Mouse (Mus musculus) frontal cortex, adult 2 months (tissue): ENCODE data around the gene Gm36028. TPM values are rescaled to one million over a fixed set of nuclear protein-coding genes. Genes with fewer than 3 reads are reported as not detected.

Experiments used
- DNase-seq, 2 experiments: peaks; one replicate each; pipeline ENCODE4 v3.0.0; 2022; ENCODE audit warnings: low spot score in 1 of 2; ENCODE audit errors: extremely low spot score in 1 of 2
- polyA plus RNA-seq: library from polyadenylated mRNA; depleted of rRNA; stranded (reverse); fragments of >200 nt; gene quantifications from 2 replicates; pipeline ENCODE4 v1.2.3, GENCODE M21; 2012

Gm36028 gene
- polyA plus RNA-seq, 1 experiment: 0.36 TPM

DNA sequence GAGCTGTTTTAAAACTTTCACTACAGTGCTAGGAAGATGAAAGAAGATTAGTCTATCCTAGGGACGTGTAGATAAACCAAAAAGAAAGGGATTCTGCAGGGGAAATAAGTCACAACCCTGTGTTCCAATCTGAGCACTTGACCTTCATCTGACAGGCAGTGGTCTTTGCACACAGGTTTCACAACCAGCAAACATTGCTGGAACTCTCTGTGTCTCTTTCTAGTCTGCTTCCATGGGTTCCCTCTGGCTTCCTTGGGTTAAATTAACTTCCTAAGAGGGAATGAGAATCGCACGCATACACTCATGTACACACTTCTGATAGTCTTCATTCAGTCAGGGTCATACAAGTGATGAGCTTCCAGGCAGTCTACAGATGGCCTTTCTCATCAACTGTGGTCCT, 2.9 kb upstream of the Gm36028 start:
- no peak for DNase-seq

DNA sequence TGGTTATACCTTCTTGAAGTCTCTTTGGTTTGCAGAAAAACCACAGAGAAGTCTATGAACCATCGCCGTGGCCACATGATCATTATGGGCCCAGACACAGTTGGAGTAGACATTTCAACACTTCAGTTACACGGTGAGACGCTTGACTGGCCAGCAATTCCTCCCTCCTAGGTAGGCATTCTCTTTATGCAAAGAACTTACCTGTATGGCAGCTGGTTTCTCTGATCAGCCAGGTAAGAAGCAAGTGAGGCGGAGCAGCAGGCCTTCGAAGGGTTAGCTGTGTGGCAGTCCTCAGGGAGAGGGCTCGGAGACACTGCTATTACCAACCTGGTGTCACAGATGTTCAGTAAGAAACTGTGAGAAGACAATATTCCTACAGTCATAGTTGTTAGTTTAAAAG, 733 bp downstream of the Gm36028 start:
- no peak for DNase-seq

DNA sequence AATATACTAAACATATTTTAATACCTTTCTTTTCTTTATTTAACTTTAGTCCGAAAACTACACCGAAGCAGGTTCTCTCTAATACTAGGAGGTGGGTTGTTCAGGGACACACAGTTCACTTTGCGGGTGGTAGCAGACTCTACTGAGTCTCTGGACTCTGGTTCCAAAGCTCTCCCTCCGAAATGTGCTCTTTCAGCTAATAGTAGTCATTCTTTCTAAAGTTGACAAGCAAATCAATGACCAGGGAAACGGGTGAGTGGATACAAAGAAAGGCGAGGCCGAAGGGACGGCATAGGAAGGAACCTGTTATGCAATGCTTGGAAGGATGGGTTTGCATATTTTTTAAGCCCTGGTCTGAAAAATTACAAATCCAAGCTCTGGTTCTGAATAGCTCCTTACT, 3.5 kb downstream of the Gm36028 start:
- DNase-seq: no peak

DNA sequence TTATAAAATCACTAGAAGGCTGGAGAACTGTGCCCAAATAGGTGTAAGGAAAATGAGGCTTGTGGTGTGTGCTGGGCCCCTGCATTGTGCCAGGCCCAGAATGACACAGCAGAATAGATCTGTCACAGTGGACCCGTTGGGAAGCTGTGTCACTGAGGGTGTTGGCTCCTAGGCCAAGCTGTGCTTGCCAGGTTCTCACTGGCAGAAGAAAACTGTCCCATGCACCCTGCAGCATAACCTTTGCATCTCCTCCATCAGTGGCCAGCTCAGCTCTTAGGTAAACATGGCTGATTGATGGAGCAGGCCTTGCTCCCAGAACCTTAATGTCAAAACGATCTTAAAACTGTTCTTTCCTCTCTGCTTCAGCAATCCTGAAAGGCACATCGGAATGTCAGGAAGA, 4.6 kb downstream of the Gm36028 start:
- no peak for DNase-seq

DNA sequence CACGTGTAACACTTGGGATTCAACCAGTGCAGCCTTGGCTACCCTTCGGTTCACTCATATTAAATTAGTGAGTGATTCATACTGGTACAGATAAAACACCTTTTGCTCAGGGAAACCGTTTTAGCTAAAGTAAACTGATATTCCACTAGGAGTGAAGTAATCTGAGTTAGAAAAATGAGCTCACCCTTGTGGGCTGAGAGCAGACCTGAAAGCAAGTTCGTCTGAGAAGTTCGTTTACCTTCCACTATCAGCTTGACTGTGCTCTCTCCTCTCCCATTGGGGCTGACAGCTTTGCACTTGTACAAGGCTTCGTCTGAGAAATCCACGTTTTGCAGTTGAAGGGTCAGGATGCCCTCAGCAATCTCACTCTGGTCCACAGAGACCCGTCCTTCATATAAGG, 5.4 kb downstream of the Gm36028 start:
- DNase-seq: no peak

DNA sequence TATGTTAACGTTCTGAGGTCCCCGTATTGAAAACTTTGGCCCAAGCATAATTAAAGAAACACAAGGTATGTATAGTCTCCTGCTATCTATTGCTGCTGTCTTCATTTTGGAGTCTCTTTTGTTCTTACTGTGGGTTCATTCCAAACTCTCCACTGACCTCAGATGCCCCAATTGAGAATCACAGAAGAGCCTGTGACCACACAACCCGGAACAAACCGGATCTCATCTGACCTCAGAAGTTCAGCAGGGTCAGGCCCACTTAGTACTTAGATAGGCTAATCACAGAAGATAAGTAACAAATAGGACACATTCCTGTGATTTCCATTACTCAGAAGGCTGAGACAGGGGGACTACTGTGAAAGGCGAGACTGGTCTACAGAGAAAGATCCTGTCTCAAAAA, 6.4 kb downstream of the Gm36028 start:
- no peak for DNase-seq

DNA sequence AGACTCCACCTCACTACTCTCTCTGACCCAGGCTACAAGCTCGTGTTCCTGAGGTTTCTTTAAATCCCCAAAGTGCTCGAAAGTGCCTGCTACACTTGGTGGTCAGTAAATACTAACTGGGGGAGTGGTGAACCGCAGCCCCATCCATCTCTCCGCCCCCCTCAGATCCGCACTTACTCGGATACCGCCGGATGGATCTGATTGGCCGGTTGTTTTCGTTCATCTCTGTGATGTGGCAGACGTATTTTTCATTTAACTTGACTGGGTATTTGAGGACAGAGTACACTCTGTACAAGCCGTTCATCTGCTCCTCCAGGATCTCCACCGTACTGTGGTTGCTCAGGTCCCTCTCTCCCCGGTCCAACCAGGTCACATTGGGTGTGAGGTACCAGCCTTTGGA, 6.9 kb downstream of the Gm36028 start:
- DNase-seq: no peak

DNA sequence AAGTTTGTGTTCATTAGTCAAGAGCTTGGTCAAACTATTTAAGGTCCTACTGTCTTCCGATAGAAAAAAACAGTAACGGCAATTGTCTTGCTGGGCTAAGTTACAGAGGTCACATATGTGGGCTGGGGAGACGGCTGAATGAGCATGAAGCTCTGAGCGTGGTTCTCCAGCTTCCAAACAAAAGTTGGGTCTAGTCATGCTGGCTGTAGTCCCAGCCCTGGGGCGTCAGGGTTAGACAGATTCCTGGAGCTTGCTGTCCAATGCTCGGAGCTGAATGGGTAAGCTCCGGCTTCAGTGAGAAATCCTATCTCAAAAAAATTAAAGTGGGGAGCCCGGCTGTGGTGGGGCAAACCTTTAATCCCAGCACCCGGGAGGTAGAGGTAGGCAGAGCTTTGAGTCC, 7.7 kb downstream of the Gm36028 start:
- no peak for DNase-seq

DNA sequence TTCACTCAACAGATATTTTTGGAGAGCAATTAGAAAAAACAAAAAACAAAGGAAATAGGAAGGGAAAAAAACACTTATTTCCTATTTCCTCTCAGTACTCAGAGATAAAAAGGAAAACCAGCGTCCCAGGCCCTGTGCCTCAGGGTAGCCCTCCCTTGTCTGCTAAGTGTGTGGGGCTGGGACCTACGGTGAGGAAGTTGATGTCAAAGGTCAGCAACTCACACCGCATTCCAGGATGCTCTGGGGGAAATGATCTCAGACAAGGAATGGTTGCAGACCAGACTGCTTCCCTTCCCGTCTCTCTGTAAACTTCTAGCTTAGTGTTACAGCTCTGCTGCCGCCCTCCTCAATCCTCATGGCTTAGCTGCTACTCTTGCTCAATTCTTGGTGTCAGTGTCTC, 9.6 kb downstream of the Gm36028 start:
- no peak for DNase-seq

DNA sequence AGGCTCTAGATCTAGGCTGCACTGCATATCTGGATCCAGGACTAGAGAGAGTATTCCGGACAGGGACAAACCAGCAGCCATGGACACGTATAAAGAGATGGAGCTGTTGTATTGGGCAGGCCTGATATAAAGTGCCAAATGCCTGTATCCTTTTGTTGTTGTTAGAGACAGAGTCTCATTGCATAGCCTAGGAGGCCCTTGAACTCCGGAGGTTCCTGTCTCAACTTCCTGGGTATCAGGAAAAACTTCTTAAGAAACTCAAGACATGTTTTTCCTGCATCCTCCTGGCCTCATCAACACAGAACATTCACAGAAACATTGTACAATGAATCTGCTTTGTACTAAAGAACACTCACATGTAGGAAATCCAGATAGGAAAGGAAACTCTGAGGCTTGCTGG, 13.9 kb downstream of the Gm36028 start:
- no peak for DNase-seq

DNA sequence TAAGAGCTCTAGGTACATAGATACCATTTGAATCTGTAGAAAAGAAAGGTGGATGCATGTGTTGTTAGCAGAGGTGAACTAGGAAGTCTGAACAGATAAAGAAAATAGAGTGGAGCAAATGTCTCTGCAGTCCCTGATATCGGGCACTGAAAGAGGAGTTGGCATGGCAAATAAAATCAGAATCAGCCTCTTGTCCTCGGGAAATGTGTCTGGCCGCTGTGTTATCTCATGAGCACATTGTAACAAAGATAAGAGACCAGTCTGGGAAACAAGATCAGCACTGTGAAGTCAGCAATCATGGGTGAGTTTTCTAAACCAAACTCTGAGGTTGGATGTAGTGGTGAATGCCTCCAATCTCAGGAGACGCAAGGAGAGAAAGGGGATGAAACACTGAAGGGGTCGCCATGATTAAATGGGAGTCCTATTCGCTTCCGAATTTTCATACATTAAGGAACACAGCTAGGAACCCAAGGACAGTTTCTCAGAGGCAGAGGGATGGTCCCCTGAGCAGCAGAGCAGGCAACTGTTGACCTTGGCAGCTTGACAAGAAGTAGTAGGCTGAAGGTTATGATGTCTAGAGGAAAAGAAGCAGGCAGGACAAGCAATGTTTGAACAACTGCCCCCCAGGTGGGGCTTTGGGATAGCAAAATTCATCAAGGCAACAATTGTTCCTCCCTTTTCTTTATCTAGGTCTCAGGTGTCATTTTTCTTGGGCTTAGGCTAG, 15.6 kb downstream of the Gm36028 start:
- DNase-seq: no peak

DNA sequence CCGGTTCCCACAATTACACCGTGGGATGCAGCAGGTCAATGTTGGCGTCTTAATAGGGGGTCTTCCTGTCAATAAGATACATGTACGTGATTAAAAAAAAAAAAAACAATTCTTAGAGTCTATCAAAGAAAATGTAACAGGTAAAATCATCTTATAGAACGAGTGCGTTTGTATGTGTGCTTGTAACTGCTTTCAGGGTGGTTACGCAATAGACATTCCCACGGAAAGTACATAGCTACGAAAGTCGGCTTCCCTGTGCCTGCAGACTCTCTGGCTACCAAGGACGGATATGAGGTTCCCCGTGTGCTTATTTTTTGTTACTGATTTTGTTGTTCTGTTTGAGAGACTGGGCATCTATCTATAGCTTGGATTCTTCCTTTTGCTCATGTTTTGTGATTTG, 17.2 kb downstream of the Gm36028 start:
- DNase-seq: no peak

DNA sequence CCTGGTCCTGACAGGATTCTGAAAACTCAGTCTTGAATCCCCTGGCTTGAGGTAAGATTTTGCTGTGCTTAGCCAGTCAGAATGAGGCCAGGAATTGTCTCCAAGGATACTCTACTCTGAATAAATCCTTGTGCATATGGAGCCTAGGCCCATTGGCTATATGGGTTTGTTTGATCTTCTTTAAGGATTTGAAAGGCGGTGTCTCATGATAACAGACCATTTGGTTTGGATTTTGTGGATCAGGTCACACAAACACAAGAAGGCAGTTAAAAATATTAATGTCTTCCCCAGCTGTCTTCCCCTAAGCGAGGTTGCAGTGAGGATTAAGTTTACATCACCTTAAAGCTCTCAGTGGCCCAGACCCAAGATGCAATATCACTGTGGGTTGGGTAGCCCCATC, 18.5 kb downstream of the Gm36028 start:
- DNase-seq: no peak

DNA sequence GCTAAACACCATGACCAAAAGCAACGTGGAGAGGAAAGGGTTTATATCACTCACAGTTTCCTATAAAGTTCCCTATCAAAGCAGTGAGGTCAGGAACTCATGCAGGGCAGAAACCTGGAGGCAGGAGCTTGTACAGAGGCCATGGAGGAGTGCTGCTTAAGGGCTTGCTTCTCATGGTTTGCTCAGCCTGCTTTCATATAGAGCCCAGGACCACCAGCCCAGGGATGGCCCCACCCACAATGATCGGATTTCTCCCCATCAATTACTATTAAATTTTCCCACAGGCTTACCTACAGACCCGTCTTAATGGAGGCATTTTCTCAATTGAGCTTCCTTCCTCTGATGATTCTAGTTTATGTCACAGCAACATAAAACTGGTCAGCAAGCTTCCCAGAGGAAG, 23.4 kb downstream of the Gm36028 start:
- DNase-seq: no peak

DNA sequence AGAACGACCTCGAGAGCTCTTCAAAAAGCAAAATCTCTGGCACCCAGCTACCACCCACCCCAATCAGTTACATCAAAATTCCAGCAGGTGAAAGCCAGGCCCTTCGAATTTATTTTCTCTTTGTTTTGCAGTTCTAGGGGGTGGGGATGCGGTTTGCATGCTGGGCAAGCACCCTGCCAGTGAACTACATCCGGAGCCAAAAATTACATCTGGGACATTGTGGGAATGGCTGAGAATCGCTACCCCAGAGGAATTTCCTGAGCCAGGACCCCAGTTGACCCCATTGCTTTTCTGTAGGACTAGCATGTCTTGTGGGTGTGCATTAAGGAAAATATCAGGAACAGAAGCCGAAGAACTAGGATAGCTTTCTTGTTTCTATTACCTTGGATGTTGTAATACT, 29.9 kb downstream of the Gm36028 start:
- DNase-seq: no peak

DNA sequence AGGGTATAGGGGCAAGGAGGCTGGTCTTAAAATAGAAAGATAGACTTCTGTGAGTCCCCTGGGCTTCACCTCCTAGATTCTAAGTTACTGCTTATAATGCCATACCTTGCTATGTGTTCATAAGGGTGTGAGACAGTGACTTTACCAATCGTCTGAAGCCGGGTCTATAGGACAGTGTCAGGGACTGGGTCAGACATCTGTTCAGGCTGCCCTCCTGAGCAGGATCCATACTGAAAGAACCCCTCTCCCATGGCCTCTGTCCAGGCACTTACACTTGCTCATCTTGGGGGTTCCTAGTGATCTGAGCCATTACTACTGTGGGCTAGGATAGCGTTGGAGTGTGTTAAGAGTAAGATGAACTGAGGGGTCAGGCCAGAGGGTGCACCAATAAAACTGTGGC, 34.7 kb downstream of the Gm36028 start:
- DNase-seq: no peak

DNA sequence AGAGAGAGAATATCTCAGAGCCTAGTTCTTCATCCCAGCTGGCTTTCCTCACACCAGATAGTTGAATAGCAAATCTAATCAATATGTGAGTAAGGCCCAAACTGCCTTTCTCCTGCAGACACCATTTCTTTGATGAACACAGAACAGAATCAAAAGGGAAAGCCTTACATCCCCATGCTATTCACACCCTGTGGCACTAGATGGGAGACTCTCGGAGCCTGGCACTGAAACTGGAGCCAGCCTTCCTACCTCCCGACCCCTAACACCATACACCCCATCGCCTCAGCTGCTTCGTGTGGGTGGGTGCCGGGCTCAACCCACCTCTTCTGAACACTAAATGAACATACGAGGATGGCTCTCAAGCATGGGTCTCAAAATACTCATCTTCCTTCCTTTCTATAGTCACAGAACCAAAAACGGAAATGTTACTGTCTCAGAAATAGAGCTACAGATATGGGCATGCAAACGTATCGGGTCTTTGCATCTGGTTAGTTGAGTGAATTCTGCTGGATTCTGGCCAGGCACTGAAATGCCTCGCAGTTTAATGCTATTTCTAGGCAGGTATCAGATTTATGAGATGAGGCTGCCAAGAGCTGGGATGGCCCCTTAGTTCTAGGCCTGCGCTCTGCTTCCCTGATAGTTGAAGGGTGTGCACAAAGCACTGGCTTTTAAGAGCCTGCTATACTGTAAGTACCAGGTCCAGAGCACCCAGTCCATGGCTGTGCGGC, 36.0 kb downstream of the Gm36028 start:
- DNase-seq: peak in 1 of 2 experiments; percentile 54

DNA sequence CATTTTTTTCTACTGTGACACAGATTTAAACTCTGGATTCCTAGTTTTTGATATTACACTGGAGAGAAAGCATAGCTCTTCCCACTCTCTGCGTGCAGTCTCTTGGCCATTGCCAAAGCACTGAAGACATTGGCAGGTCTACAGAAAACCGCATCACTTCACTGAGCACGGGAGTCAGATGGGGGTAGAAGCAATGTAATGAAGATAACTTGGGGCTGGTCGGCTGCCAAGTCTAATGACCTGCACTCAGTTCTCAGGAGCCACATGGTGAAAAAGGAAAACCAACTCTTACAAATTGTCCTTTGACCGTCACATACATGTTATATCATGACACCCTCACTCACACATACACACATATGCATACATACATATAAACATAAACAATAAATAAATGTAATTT, 37.0 kb downstream of the Gm36028 start:
- peak in 1 of 2 experiments; percentile 32 for DNase-seq

DNA sequence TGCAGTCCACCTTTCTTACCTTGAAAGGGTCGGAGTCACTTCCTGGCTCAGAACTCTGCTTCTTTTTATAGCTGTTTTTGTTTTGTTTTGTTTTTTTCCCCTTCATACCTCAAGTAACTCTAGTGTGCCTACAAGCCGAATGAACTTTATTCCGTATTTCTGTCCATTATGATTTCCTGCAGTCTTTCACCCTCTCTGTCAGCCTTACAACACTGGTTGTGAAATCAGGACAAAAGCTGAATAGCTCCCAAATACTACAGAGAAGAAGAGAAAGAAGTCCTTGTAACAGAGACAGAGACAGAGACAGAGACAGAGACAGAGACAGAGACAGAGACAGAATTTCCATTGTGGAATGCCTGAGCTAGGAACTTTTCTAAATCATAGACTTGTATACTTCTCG, 43.0 kb downstream of the Gm36028 start:
- no peak for DNase-seq

DNA sequence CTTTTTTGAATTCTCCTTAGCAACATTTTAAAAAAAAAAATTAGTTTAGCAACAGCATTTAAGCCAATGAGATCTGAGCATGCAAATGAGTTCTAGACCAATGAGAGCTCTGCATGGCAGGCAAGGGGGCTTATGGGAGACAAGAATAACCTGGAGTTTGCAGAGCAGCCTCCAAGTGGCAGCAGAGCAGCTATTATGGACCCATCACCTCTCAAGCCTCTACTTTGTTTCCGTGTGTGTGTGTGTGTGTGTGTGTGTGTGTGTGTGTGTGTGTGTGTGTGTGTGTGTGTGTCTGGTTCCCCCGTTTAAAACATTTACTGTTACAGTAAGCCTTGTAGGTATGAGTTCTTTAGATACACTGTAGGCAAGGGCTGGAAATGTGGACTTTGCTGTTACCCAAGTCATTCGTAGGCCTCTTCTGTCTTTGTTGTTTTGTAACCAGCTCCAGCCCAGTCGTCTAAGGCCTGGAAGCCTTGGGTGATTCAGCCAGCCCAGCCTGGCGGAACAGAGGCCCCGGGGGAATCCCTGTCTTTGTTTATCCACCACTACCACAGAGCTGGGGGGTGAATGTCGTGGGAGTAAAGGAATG, 46.5 kb downstream of the Gm36028 start:
- DNase-seq: peak; percentile 76 to 82

DNA sequence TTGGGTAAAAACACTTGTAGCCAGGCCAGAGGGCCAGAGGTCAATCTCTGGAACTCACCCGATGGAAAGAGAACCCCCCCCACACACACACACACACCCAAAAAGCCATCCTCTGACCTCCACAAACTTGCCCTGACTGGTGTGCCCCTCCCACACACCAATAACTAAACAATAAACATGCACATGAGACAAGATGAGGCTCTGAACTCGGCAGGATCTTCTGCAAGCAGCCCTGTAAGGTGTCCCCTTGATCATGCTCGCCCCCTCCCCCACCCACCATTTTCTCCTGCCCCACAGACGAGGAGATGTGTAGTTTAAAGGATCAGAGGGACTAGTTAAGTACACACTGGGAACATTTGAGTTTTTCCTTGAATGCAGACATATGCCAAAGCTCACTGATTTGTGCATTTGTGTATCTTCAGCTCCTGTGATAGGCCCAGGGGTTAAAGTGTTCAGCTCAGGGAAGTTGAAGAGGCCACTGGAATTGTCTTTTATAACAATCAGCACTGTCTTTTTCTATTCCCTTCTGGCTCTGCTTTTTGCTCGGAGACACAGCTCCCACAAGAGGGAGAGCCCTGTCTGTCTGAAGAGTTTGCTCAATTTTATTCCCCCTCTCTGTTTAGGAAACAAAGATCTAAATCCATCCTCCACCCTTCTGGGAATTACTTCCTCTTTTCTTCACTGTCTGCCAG, 47.1 kb downstream of the Gm36028 start:
- DNase-seq: no peak
